Mouse (Mus musculus) CH12.LX (cell line): ENCODE measurements around the gene Enpp1. TPM values are rescaled to one million over a fixed set of nuclear protein-coding genes. Genes with fewer than 3 reads are reported as not detected.

Experiments used
- DNase-seq: peaks from one replicate; pipeline ENCODE4 v3.0.0-alpha.2; 2013; ENCODE audit errors: extremely low read depth
- H3K27ac ChIP-seq: 2 replicates; pipeline ENCODE4 v1.5.1; 2012; ENCODE audit warnings: low read depth, mild to moderate bottlenecking, control low read depth, moderate library complexity; ENCODE audit not compliant: insufficient read depth
- H3K27me3 ChIP-seq: replicated peaks from 2 replicates; pipeline ENCODE3; 2012; ENCODE audit warnings: inconsistent platforms
- H3K36me3 ChIP-seq, 2 experiments: replicated peaks in 1 of 2; 2 replicates each; pipeline versions ENCODE3 to v1.6.1; 2012; ENCODE audit warnings: inconsistent platforms in 1 of 2, low read length in 1 of 2, mild to moderate bottlenecking in 1 of 2, mixed read lengths in 1 of 2, moderate library complexity in 1 of 2; ENCODE audit not compliant: control insufficient read depth in 1 of 2, insufficient read depth in 1 of 2
- H3K4me1 ChIP-seq, 2 experiments: 2 replicates each; pipeline ENCODE4 v1.6.1; 2012; ENCODE audit warnings: inconsistent platforms in 1 of 2, moderate library complexity in 1 of 2; ENCODE audit not compliant: insufficient read depth in 2 of 2, control insufficient read depth in 1 of 2
- H3K4me2 ChIP-seq: 2 replicates; pipeline ENCODE4 v1.6.1; 2012; ENCODE audit warnings: low read depth, mild to moderate bottlenecking, control low read depth; ENCODE audit not compliant: poor library complexity, insufficient read depth, severe bottlenecking
- H3K4me3 ChIP-seq, 3 experiments: fragments of 150-350 bp in 1 of 3; sonication (generic) in 1 of 3; replicated peaks in 1 of 3; 2 replicates each; pipeline versions ENCODE3 to v1.5.1; 2011 to 2012; ENCODE audit warnings: low read depth in 2 of 3, low read length in 2 of 3, mild to moderate bottlenecking in 2 of 3, moderate library complexity in 2 of 3, control low read depth in 1 of 3, improper control_type of control experiment in 1 of 3, inconsistent platforms in 1 of 3, mixed read lengths in 1 of 3; ENCODE audit not compliant: poor library complexity in 1 of 3
- H3K79me2 ChIP-seq: replicated peaks from 2 replicates; pipeline ENCODE4 v1.6.1; 2012; ENCODE audit warnings: mild to moderate bottlenecking, moderate library complexity; ENCODE audit not compliant: control insufficient read depth, poor library complexity, insufficient read depth, severe bottlenecking; ENCODE audit errors: extremely low read depth
- H3K9ac ChIP-seq: 2 replicates; pipeline ENCODE4 v1.6.1; 2012; ENCODE audit warnings: low read depth, mild to moderate bottlenecking, control low read depth, moderate library complexity; ENCODE audit not compliant: insufficient read depth
- H3K9me3 ChIP-seq: replicated peaks from 2 replicates; pipeline ENCODE3; 2012; ENCODE audit warnings: low read length, inconsistent platforms, mixed read lengths
- CHD1 ChIP-seq: IDR thresholded peaks from 2 replicates; pipeline ENCODE4 v1.6.1; 2012; ENCODE audit warnings: low read depth, low read length, improper control_type of control experiment, inconsistent platforms
- ELF1 ChIP-seq: IDR thresholded peaks from 2 replicates; pipeline ENCODE4 v1.6.1; 2014; ENCODE audit warnings: low read depth, mild to moderate bottlenecking, inconsistent platforms, low read length, improper control_type of control experiment
- ETS1 ChIP-seq: conservative IDR thresholded peaks from 2 replicates; pipeline ENCODE4 v1.6.1; 2012; ENCODE audit warnings: low read depth, mild to moderate bottlenecking, inconsistent platforms, low read length, improper control_type of control experiment, moderate library complexity
- HCFC1 ChIP-seq: IDR thresholded peaks from 2 replicates; pipeline ENCODE4 v1.6.1; 2012; ENCODE audit warnings: low read depth, mild to moderate bottlenecking, inconsistent platforms, low read length, improper control_type of control experiment
- IRF4 ChIP-seq: IDR thresholded peaks from 2 replicates; pipeline ENCODE4 v1.6.1; 2014; ENCODE audit warnings: low read depth, mild to moderate bottlenecking, inconsistent platforms, low read length, improper control_type of control experiment
- JUND ChIP-seq: conservative IDR thresholded peaks from 2 replicates; pipeline ENCODE4 v1.6.1; 2011; ENCODE audit warnings: low read depth, low read length, improper control_type of control experiment
- MEF2A ChIP-seq: IDR thresholded peaks from 2 replicates; pipeline ENCODE4 v1.6.1; 2014; ENCODE audit warnings: low read depth, mild to moderate bottlenecking, inconsistent platforms, low read length, improper control_type of control experiment, borderline replicate concordance
- MYC ChIP-seq: IDR thresholded peaks from 2 replicates; pipeline ENCODE4 v1.6.1; 2011; ENCODE audit warnings: low read depth, mild to moderate bottlenecking, improper control_type of control experiment, low read length
- RAD21 ChIP-seq: IDR thresholded peaks from 2 replicates; pipeline ENCODE4 v1.6.1; 2011; ENCODE audit warnings: low read depth, mild to moderate bottlenecking, low read length, improper control_type of control experiment, moderate library complexity
- SIN3A ChIP-seq: IDR thresholded peaks from 2 replicates; pipeline ENCODE4 v1.6.1; 2012; ENCODE audit warnings: low read length, improper control_type of control experiment, inconsistent platforms
- SMC3 ChIP-seq: IDR thresholded peaks from 2 replicates; pipeline ENCODE4 v1.6.1; 2011; ENCODE audit warnings: low read depth, low read length, improper control_type of control experiment
- TBP ChIP-seq: conservative IDR thresholded peaks from 2 replicates; pipeline ENCODE4 v1.6.1; 2011; ENCODE audit warnings: low read depth, low read length, improper control_type of control experiment
- UBTF ChIP-seq: IDR thresholded peaks from 2 replicates; pipeline ENCODE4 v1.6.1; 2012; ENCODE audit warnings: low read depth, mild to moderate bottlenecking, inconsistent platforms, low read length, improper control_type of control experiment, moderate library complexity
- USF2 ChIP-seq: conservative IDR thresholded peaks from 2 replicates; pipeline ENCODE4 v1.6.1; 2011; ENCODE audit warnings: low read depth, low read length, improper control_type of control experiment
- ZC3H11A ChIP-seq: IDR thresholded peaks from 2 replicates; pipeline ENCODE4 v1.6.1; 2012; ENCODE audit warnings: low read depth, mild to moderate bottlenecking, inconsistent platforms, low read length, improper control_type of control experiment
- ZKSCAN1 ChIP-seq: IDR thresholded peaks from 2 replicates; pipeline ENCODE4 v1.6.1; 2012; ENCODE audit warnings: low read depth, inconsistent platforms, low read length, improper control_type of control experiment, borderline replicate concordance
- ZMIZ1 ChIP-seq: IDR thresholded peaks from 2 replicates; pipeline ENCODE4 v1.6.1; 2012; ENCODE audit warnings: low read depth, mild to moderate bottlenecking, inconsistent platforms, low read length, improper control_type of control experiment
- ZNF384 ChIP-seq: IDR thresholded peaks from 2 replicates; pipeline ENCODE4 v1.6.1; 2012; ENCODE audit warnings: low read depth, low read length, improper control_type of control experiment, inconsistent platforms
- dilution Hi-C: fragments of 300-500 bp; cut with MboI; formaldehyde crosslinking; loops from 2 replicates; pipeline ENCODE4 v1.14.3; 2020; ENCODE audit warnings: low sequenced_read_pairs; ENCODE audit not compliant: extremely low pct_unique_long_range_greater_than_20kb, extremely low pct_ligation_motif_present
- in situ Hi-C: fragments of 300-500 bp; cut with MboI; formaldehyde crosslinking; loops from 3 replicates; pipeline ENCODE4 v1.14.3; 2019; ENCODE audit warnings: low sequenced_read_pairs, low pct_ligation_motif_present, low pct_unique_long_range_greater_than_20kb, mixed read lengths
- polyA plus RNA-seq: library from polyadenylated mRNA; unstranded; fragments of >175 nt; gene quantifications from 2 replicates; pipeline ENCODE4 v1.2.1, GENCODE M21; 2012; ENCODE audit warnings: low read depth; ENCODE audit not compliant: insufficient read length
- total RNA-seq, 2 experiments: library from RNA; depleted of rRNA; stranded (reverse); fragments of 300-350 nt in 1 of 2; fragments of >200 nt in 1 of 2; gene quantifications; 2 replicates each; pipeline ENCODE4 v1.2.3; 2012 to 2014

The Enpp1 gene
- total and polyA plus RNA-seq, 3 experiments: 0.58 to 2.8 (median 0.87) TPM

- Histone ChIP-seq H3K9me3 (no peaks in the 10 kb centered on the region), H3K79me2 (no peaks in the 10 kb centered on the region), H3K4me1 (peaks cover 0 to 14% of the 10 kb centered on the region in 2 experiments; a peak in 2 of 4 replicates), H3K27me3 (peaks cover 12% of the 10 kb centered on the region), H3K36me3 (no peaks in the 10 kb centered on the region), H3K4me3 (peak overlapping the region; percentile 36 to 86 (median 63)), H3K27ac (peak overlapping the region; percentile 19; the same call in 1 of the 2 replicates), H3K4me2 (peak overlapping the region; percentile 83), H3K9ac (peak overlapping the region; percentile 67; the same call in 1 of the 2 replicates)
- TF ChIP-seq ZC3H11A: no peak
- TF ChIP-seq ELF1: peak; percentile 45; the same call in 1 of the 2 replicates
- dilution Hi-C loops: no loop called here
- in situ Hi-C loops: no loop called here
- no peak for DNase-seq
Observed at GRCm38 (mm10) chr10:24712367-24712761, 405 bp upstream of the Enpp1 start.

- Histone ChIP-seq H3K4me1 (peaks cover 0 to 14% of the 10 kb centered on the region in 2 experiments; a peak in 2 of 4 replicates), H3K27me3 (peaks cover 12% of the 10 kb centered on the region), H3K9me3 (no peaks in the 10 kb centered on the region), H3K79me2 (no peaks in the 10 kb centered on the region), H3K9ac (peak overlapping the region; percentile 67), H3K4me3 (peak overlapping the region; percentile 51 to 86 (median 63)), H3K36me3 (no peaks in the 10 kb centered on the region), H3K27ac (no peak overlapping the region), H3K4me2 (peak overlapping the region; percentile 83)
- DNase-seq: no peak
- in situ Hi-C loops: no loop called here
- no peak for TF ChIP-seq ZNF384
- 0 out of 2 replicates have a peak, but pooled peaks have one; percentile 16 for TF ChIP-seq SIN3A
- dilution Hi-C loops: no loop called here
Observed at GRCm38 (mm10) chr10:24711071-24711470, 888 bp downstream of the Enpp1 start.

GRCm38 (mm10) chr10:24710361-24710760 is 1.6 kb downstream of the Enpp1 start:
- H3K79me2 ChIP-seq: no peaks in the 10 kb centered on the region
- peak overlapping the region; percentile 83 for H3K4me2 ChIP-seq
- no peak for DNase-seq
- H3K9me3 ChIP-seq: no peaks in the 10 kb centered on the region
- H3K36me3 ChIP-seq: no peaks in the 10 kb centered on the region
- H3K27ac ChIP-seq: no peak overlapping the region
- in situ Hi-C loops: no loop called here
- TF ChIP-seq TBP (no peak), CHD1 (no peak), SIN3A (no peak), ETS1 (no peak), ZMIZ1 (no peak), ZKSCAN1 (no peak), JUND (no peak), USF2 (no peak), ZC3H11A (no peak), IRF4 (no peak), SMC3 (no peak), MEF2A (no peak), RAD21 (no peak), HCFC1 (no peak), MYC (no peak), UBTF (no peak)
- H3K27me3 ChIP-seq: peaks cover 12% of the 10 kb centered on the region
- dilution Hi-C loops: no loop called here
- peak overlapping the region; percentile 67; the same call in 1 of the 2 replicates for H3K9ac ChIP-seq
- H3K4me3 ChIP-seq: no peak overlapping the region
- H3K4me1 ChIP-seq: peaks cover 0 to 14% of the 10 kb centered on the region in 2 experiments; a peak in 2 of 4 replicates
